Mouse (Mus musculus): ENCODE measurements around the gene Gm17428. TPM values are rescaled to one million over a fixed set of nuclear protein-coding genes. Genes with fewer than 3 reads are reported as not detected.
A peak's percentile ranks its signal among the peaks of the same experiment; 100 is the strongest.

Gene Gm17428
- polyA plus RNA-seq, 1 experiment from 2014 or later, result not detected

- H3K9ac ChIP-seq (ENCODE audit: low read depth, low read length), result no peak overlapping the region
- WGBS, result 59% methylated on average over 7 of the region's 7 CpGs
- no peaks in the 10 kb centered on the region for H3K9me3 ChIP-seq (ENCODE audit: control insufficient read depth)
- no peaks in the 10 kb centered on the region for H3K27me3 ChIP-seq (replicated peaks; ENCODE audit: control insufficient read depth, insufficient read depth, low read length)
- H3K4me2 ChIP-seq (replicated peaks; ENCODE audit: low read depth), result no peak overlapping the region
- no peak for TF ChIP-seq CTCF (IDR thresholded peaks at IDR 0.05; ENCODE audit: low read depth)
- no peak overlapping the region for H3K27ac ChIP-seq (ENCODE audit: low read depth, low read length)
- H3K4me3 ChIP-seq (ENCODE audit: low read depth, low read length), result no peak overlapping the region
- 0 out of 2 replicates have a peak, but pooled peaks cover 3% of the 10 kb centered on the region for H3K4me1 ChIP-seq (replicated peaks; ENCODE audit: control insufficient read depth, insufficient read depth, low read length)
- no peak for ATAC-seq
- H3K36me3 ChIP-seq (ENCODE audit: control insufficient read depth, insufficient read depth), result no peaks in the 10 kb centered on the region
Observed at GRCm38 (mm10) chr14:55002687-55003120, 26.0 kb downstream of the Gm17428 start.

- Histone ChIP-seq H3K4me3 (ENCODE audit: low read depth, low read length) (no peak overlapping the region), H3K27me3 (replicated peaks; ENCODE audit: control insufficient read depth, insufficient read depth, low read length) (no peaks in the 10 kb centered on the region), H3K4me1 (replicated peaks; ENCODE audit: control insufficient read depth, insufficient read depth, low read length) (0 out of 2 replicates have a peak, but pooled peaks cover 3% of the 10 kb centered on the region), H3K27ac (ENCODE audit: low read depth, low read length) (no peak overlapping the region), H3K4me2 (replicated peaks; ENCODE audit: low read depth) (no peak overlapping the region), H3K9me3 (ENCODE audit: control insufficient read depth) (no peaks in the 10 kb centered on the region), H3K9ac (ENCODE audit: low read depth, low read length) (no peak overlapping the region), H3K36me3 (ENCODE audit: control insufficient read depth, insufficient read depth) (no peaks in the 10 kb centered on the region)
- 39% methylated on average over 18 of the region's 18 CpGs for WGBS
- ATAC-seq, result 0 out of 2 replicates have a peak, but pooled peaks have one; percentile 39
- no peak for TF ChIP-seq CTCF (IDR thresholded peaks at IDR 0.05; ENCODE audit: low read depth)
Observed at GRCm38 (mm10) chr14:55003878-55004855, 27.4 kb downstream of the Gm17428 start.

- 89% methylated on average over 2 of the region's 2 CpGs for WGBS
- Histone ChIP-seq H3K9ac (ENCODE audit: low read depth, low read length) (no peak overlapping the region), H3K27ac (ENCODE audit: low read depth, low read length) (no peak overlapping the region), H3K9me3 (ENCODE audit: control insufficient read depth) (no peaks in the 10 kb centered on the region), H3K4me2 (replicated peaks; ENCODE audit: low read depth) (no peak overlapping the region), H3K4me1 (replicated peaks; ENCODE audit: control insufficient read depth, insufficient read depth, low read length) (0 out of 2 replicates have a peak, but pooled peaks cover 3% of the 10 kb centered on the region), H3K36me3 (ENCODE audit: control insufficient read depth, insufficient read depth) (no peaks in the 10 kb centered on the region), H3K4me3 (ENCODE audit: low read depth, low read length) (no peak overlapping the region), H3K27me3 (replicated peaks; ENCODE audit: control insufficient read depth, insufficient read depth, low read length) (no peaks in the 10 kb centered on the region)
- TF ChIP-seq CTCF (IDR thresholded peaks at IDR 0.05; ENCODE audit: low read depth), result no peak
- ATAC-seq, result no peak
Observed at GRCm38 (mm10) chr14:55005506-55005905, 28.8 kb downstream of the Gm17428 start.

GRCm38 (mm10) chr14:55005967-55006366 lies 29.2 kb downstream of the Gm17428 start:
- Histone ChIP-seq H3K4me3 (ENCODE audit: low read depth, low read length) (no peak overlapping the region), H3K27ac (ENCODE audit: low read depth, low read length) (no peak overlapping the region), H3K27me3 (replicated peaks; ENCODE audit: control insufficient read depth, insufficient read depth, low read length) (no peaks in the 10 kb centered on the region), H3K9me3 (ENCODE audit: control insufficient read depth) (no peaks in the 10 kb centered on the region), H3K4me2 (replicated peaks; ENCODE audit: low read depth) (no peak overlapping the region), H3K36me3 (ENCODE audit: control insufficient read depth, insufficient read depth) (no peaks in the 10 kb centered on the region), H3K9ac (ENCODE audit: low read depth, low read length) (no peak overlapping the region), H3K4me1 (replicated peaks; ENCODE audit: control insufficient read depth, insufficient read depth, low read length) (0 out of 2 replicates have a peak, but pooled peaks cover 3% of the 10 kb centered on the region)
- no peak for ATAC-seq
- TF ChIP-seq CTCF (IDR thresholded peaks at IDR 0.05; ENCODE audit: low read depth), result no peak
- WGBS, result 89% methylated on average over 8 of the region's 8 CpGs

GRCm38 (mm10) chr14:55006541-55006940 lies 29.8 kb downstream of the Gm17428 start:
- no peak for TF ChIP-seq CTCF (IDR thresholded peaks at IDR 0.05; ENCODE audit: low read depth)
- Histone ChIP-seq H3K4me1 (replicated peaks; ENCODE audit: control insufficient read depth, insufficient read depth, low read length) (0 out of 2 replicates have a peak, but pooled peaks cover 3% of the 10 kb centered on the region), H3K9ac (ENCODE audit: low read depth, low read length) (no peak overlapping the region), H3K4me2 (replicated peaks; ENCODE audit: low read depth) (no peak overlapping the region), H3K36me3 (ENCODE audit: control insufficient read depth, insufficient read depth) (no peaks in the 10 kb centered on the region), H3K27ac (ENCODE audit: low read depth, low read length) (no peak overlapping the region), H3K9me3 (ENCODE audit: control insufficient read depth) (no peaks in the 10 kb centered on the region), H3K27me3 (replicated peaks; ENCODE audit: control insufficient read depth, insufficient read depth, low read length) (no peaks in the 10 kb centered on the region), H3K4me3 (ENCODE audit: low read depth, low read length) (no peak overlapping the region)
- WGBS, result 65% methylated on average over 3 of the region's 3 CpGs
- no peak for ATAC-seq

- Histone ChIP-seq H3K27me3 (replicated peaks; ENCODE audit: control insufficient read depth, insufficient read depth, low read length) (no peaks in the 10 kb centered on the region), H3K4me1 (replicated peaks; ENCODE audit: control insufficient read depth, insufficient read depth, low read length) (0 out of 2 replicates have a peak, but pooled peaks cover 3% of the 10 kb centered on the region), H3K4me3 (ENCODE audit: low read depth, low read length) (no peak overlapping the region), H3K4me2 (replicated peaks; ENCODE audit: low read depth) (no peak overlapping the region), H3K9me3 (ENCODE audit: control insufficient read depth) (no peaks in the 10 kb centered on the region), H3K36me3 (ENCODE audit: control insufficient read depth, insufficient read depth) (no peaks in the 10 kb centered on the region), H3K9ac (ENCODE audit: low read depth, low read length) (no peak overlapping the region), H3K27ac (ENCODE audit: low read depth, low read length) (no peak overlapping the region)
- 55% methylated on average over 9 of the region's 9 CpGs for WGBS
- ATAC-seq, result peak; percentile 64
- TF ChIP-seq CTCF (IDR thresholded peaks at IDR 0.05; ENCODE audit: low read depth), result no peak
Observed at GRCm38 (mm10) chr14:55007120-55007908, 30.6 kb downstream of the Gm17428 start.
